Mouse (Mus musculus) myocyte (in vitro differentiated cells): Measurements from ENCODE around the gene Acss1.

ENCODE experiments used
- MAX ChIP-seq: IDR thresholded peaks from one replicate; pipeline ENCODE4 v1.6.1; 2011; ENCODE audit warnings: low read depth, mild to moderate bottlenecking, control low read depth
- TCF12 ChIP-seq: IDR thresholded peaks from one replicate; pipeline ENCODE4 v1.6.1; 2011; ENCODE audit warnings: mild to moderate bottlenecking, control low read depth; ENCODE audit not compliant: poor library complexity, insufficient read depth, severe bottlenecking

DNA sequence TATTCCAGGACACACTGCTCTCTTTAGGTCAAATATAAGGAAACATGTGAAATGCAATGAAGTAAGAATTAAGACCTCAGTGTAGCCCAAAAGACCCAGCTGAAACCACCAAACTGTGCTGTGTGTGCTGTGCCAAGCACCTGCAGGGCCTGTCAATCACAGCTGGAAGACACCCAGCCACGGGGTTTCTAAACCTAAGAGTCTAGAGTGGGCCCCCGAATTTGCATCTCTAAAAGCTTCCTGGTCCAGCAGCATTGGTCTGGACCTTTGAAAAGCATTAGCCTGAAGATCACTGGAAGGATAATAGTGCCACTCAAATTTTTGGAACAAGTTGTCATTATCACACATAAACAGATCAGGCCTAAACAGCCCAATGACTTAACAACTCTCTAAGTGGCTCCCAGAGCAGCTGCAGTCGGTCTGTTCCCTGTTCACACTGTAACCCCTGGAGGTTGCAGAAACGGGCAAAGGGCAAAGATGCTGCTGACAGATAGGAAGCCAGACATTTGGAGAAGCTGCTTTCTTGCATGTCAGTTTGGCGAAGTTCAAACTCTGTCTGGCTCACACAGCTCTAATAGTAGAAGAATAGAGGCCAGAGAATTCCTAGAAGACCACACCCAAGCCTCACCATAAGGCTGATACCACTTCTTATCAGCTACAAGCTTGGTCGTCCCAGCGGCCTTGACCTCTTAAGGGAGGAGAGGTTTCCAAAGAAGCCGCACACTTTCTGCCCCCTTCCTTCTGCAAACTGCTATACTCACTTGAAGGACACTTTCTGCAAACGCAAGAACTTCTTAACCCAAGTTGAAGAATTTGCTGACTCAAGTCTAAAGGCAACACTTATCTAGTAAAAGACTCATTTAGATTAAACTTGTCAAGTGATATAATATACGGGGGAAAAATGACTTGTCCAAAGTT lies 2.5 kb downstream of the Acss1 start:
- TF ChIP-seq MAX (no peak), TCF12 (no peak)
